Mouse (Mus musculus) T-cell, adult 2 months (primary cell): Measurements from ENCODE around the gene Gm12166.

Experiments used
- DNase-seq: peaks from one replicate; pipeline ENCODE4 v3.0.0; 2022; ENCODE audit warnings: low spot score

Gm12166 gene

DNA sequence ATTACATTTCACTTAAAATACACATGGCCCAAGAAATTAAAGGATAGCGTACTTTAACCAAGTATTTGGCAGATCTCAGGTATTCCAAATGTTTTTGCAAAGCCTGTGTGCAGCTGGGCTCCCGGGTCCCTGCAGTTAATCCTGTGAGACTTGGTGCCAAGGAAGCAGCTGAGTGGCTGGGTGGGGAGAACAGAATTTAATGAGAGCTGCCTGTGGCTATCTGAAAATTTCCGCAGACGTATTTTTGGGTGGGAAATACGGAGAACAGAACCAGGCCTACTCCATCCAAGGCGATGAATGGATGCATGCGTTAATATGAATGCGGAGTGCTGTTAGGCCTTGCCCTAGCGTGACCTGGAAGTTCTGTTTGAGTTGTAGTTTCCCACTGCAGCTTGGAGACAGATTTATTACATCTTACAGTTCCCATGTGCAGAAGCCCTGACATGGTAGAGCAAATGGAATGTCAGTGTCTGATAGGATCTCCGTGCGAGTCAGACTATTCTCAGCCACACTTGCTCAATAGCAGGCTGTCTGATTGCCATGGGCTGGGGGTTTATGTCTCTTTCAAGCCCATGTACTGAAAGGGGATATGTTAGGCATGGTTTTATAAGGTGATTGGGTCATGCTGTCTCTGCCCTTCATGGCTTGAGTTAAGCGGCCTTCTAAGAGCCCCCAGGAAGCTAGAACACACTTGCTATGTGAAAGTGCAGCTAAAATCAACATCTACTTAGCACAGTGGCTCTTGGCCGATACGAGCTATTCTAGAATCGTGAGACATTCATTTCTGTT is 21.1 kb upstream of the Gm12166 start:
- no peak for DNase-seq

DNA sequence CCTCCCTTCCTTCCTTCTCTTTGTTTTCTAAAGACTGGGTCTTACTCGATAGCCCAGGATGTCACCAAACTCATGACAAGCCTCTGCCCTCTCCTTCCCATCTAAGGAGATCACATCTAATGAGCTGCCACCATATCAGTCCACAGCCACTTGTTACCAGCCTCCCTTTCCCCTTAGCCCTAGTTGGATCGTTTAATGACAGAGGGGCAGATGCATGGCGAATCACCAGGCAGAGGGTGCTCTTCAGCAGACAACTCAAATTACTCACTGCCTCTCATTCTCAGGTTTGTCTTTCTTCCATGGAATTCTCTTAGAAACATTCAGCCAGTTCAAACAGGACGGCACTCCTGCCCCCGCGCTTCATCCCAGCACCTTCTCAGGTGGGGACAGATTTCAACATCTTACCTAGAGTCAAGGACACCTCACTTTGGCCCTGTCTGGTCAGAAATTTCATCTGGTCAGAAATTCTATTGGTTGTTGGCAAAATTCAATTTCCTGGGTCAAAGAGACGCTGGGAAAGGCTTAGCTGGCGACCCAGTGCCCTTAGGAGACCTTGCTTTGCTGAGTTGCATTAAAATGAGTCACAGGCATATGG is 20.4 kb upstream of the Gm12166 start:
- DNase-seq = no peak

DNA sequence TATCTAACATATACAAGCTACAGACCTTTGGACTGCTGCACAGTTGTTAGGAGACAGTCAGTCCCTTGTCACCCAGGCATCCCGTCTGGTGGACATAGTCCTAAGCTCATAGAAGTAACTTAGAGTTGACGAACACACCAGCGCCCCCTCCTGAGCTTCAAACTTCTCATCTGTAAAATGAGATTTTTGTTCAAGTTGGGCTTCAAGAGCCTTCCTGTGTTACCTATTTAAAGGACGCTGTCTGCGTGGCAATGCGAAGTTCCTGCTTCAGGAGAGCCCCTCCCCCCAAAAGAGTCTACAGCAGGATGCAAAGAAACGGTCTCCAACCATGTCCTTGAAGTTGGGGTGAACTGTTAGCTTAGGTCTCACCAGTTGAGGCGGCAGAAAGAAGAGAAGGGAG is 18.7 kb upstream of the Gm12166 start:
- DNase-seq = peak; percentile 55

DNA sequence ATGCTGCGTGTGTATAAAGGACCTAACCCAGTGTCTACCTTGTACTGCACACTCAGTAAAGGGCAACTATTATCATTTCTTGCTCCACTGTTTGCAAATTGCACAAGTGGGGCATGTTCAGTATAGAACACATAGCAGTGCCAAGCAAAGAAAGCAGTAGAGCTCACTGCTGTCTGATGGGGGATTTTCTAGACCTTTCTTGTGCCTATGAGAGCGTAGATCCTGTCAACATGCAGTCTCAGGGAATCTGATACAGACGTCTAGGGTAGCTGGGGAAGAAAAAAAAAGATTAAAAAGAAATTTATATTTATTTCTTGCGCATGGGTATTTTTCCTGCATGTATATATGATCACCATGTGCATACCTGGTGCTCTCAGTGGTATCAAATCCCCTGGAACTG is 18.0 kb upstream of the Gm12166 start:
- no peak for DNase-seq

DNA sequence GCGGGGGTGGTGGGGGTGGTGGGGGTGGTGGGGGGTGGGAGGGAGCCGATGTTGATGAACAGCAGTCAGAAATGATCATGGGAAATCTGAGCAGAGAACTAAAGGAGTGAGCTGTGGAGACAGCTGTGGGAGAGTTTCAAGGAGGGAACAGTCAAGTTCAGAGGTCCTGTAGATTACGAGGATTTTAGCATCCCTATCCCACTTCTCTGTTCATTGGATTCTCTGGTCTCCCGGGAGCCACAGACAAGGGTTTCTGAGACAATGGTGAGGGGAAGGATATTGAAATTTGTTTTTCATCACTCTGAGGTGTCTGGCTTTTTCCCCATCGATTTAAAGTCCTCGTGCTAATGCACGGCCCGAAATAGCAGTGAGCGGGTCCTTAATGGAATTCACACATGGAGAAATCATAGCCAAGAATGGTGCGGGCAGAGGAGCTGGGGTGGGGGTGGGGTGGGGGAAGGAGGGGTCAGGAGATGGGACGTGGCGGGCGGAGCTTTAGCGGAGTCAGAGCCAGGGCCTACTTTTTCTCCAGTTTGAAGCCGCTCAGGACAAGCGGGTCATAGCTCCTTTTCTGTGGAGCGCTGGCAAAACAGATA is 17.4 kb upstream of the Gm12166 start:
- no peak for DNase-seq

DNA sequence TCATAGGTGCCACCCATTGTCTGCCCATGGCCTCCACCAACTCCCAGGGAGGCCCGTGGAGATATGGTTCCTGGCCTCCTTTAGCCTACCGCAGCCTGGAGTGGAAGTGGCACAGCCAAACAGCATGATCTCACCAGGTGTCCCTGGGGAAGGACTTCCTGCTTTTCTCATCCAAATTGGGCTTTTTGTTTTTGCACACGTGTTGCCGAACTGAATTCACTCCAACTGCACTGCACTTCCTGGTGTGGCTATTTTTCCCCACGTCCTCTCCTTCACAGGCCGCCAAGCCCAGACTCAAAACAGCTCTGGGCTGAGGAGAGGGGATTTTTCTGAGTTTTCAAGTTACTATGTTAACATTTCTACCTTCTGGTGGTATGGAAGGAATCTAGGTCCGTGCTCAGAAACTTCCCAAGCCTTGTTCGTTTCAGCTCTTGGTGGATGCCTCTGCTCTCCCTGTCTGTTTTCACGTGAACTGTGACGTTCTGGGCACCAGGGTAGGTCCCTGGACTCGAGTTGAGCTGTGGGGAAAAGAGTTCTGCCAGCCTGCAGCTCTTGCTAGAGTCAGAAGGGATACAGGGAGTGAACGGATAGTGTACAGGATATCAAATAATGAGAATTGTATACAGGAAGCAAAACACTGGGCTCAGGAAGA is 16.8 kb upstream of the Gm12166 start:
- DNase-seq = no peak

DNA sequence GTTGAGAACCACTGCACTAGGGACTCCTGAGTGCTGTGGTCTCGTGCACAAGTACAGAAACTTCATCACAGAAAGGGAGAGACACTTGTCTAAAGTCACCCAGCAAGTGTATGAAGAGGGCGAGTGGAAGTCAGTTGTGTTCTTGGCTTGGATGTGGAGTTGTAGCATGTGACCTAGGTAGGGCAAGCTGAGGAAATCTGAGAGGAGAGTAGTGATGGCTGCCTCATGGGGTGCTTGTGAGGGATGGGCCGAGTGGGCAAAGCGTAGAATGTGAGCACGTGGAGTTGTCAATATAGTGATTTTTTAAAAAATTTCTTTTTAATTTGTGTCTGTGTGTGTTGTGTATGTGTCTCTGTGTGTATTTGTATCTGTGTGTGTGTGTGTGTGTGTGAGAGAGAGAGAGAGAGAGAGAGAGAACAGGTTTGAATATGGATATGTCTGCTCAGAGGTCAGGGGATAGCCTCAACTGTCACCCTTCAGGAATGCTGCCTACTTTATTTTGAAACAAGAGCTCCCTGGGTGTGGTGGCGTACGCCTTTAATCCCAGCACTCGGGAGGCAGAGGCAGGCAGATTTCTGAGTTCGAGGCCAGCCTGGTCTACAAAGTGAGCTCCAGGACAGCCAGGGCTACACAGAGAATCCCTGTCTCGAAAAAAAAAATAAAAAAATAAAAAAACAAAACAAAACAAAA is 15.4 kb upstream of the Gm12166 start:
- no peak for DNase-seq

DNA sequence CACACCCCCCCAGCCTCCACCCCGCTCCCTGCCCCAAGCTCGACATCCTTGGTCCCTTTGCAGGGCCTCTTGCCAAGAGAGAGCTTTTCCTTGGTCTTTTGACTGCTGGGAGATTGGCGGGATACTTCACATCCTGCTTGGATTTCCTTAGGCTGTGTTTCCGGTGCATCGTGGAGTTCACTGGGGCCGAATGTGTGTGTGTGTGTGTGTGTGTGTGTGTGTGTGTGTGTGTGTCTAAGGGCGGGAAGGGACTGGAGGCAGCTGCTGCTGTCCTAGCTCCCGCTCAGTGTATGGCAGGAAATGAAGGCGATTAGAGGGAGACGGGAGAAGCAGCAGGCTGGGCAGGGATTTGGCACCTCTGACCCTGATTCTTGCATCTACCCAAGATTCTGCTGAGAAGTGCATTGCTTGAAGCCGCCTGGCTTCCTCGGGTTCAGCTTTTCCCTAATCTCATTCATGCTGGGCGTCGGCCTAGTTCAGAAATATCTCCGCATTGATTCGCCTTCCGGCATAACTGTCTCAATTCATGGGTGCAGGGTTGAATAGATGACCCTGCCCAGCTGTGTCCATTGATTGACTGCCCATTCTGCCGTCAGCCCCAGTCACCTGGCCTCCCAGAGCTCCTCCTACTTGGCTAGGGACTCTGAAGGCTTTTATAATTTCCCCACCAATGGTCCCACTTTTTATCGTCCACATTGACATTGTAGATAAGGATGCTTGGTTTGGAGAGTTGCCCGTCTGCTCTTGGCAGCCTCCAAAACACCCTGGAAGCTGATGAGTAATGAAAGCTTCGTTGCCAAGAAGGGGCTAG is 13.3 kb upstream of the Gm12166 start:
- no peak for DNase-seq

DNA sequence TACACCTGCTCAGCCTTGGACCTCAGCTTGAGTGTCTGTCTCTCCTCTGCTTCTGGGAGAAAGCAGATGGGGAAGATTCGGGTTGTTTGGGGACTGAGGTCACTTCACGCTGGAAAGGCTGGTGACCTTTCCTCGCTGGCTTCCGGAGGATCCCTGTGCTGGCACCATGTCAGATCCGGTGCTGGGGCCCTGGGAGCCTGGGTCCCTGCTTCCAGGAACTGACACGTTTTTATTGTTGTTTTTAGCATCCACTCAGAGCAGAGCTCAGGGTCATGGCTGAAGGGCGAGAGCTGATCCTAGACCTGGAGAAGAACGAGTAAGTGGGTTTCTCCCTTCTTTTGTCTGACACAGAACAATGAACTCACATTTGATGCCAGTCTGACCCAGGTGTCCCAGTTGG is 12.6 kb upstream of the Gm12166 start:
- no peak for DNase-seq

DNA sequence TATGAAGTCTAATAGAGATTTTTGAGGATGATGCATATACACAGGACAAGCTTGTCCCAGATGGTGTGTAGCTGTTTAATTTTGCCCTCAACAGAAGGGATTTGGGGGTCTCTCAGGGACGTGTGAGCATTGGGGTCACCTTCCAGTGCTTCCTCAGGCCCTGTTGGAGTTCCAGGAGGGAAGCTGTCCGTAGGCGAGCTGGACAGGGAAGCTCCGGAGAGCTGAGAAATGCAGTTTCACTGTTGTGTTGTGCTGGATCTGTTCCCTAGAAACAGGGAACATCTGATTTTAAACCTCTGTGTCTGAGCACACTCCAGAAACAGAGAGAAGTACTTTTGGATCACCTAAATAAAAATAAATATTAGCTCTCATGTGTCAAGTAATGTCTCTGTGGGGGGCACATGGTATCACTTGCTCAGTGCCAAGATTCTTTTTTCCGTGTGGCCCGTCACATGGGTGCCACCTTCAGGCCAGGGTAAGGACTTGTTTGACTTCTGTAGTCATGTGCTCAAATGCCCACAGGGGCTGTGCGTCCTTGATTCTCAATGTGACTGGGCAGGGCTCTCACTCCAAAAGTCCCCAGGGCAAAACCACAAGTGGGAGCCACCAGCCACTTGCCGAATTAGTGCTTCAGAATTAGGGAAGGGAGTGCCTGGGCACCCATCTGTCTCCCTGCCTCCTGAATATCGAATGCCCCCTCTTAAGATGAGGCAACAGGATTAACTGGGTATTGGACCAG is 11.0 kb upstream of the Gm12166 start:
- no peak for DNase-seq

DNA sequence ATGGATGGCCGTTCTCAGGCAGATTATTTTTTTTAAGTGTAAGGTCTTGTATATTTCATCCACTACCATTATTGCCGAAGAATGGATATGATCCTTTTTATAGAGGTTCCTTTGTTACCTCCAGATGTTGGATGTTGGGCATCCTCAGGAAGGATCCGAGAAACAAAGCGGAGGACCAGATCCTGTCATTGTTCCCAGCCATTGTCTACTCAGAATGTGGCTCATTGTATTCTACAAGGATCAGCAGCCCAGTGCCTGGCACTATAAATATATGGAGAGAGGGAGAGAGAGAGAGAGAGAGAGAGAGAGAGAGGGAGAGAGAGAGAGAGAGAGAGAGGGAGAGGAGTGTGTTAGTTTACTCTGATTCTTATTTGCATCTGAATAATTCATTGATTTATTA is 10.4 kb upstream of the Gm12166 start:
- no peak for DNase-seq

DNA sequence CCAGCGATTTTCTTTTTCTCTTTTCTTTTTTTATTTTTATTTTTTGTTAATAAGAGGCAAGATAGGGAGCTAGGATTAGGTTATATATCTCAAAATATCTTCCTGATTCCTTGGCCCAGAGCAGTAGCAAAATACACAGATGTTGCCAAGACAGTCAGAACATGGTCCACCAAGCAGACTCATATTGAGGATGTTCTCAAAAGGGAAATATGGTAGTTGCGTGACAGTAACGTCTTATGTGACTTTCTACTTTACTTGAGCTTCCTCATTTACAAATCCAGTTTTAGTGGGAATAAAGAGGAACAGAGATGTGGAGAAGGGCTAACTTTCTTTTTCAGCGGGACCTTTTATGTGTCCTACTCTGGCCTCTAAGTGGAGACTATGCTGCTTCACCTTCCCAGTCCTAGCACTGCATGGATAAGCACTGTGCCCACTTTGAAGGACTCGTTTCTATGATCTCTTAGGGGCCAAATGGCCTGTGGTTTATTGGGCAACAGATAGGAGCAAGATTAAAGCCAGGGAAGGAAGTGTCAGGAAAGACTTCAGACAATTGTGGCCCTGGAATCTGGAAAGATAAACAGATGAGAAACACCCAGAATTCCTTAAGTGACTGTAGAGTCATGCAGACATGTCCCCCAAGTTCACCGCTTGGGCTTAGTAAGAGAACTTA is 9.8 kb upstream of the Gm12166 start:
- no peak for DNase-seq

DNA sequence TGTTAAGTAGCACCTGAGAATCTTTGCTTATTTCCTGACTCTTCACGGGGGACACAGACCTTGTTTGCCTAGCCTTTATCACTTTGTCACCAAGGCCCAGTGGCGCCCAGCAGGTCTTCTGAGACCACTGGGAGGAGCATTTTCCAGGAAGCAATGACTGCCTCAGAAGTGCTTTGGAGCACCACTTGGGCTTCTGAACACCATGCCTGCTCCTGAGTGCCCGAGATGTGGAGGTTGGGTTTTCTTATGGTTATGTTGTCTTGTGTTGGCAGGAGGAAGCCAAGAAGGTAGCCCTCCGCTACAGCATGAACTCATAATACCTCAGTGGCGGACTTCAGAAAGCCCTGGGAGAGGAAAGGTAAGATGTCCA is 8.5 kb upstream of the Gm12166 start:
- no peak for DNase-seq

DNA sequence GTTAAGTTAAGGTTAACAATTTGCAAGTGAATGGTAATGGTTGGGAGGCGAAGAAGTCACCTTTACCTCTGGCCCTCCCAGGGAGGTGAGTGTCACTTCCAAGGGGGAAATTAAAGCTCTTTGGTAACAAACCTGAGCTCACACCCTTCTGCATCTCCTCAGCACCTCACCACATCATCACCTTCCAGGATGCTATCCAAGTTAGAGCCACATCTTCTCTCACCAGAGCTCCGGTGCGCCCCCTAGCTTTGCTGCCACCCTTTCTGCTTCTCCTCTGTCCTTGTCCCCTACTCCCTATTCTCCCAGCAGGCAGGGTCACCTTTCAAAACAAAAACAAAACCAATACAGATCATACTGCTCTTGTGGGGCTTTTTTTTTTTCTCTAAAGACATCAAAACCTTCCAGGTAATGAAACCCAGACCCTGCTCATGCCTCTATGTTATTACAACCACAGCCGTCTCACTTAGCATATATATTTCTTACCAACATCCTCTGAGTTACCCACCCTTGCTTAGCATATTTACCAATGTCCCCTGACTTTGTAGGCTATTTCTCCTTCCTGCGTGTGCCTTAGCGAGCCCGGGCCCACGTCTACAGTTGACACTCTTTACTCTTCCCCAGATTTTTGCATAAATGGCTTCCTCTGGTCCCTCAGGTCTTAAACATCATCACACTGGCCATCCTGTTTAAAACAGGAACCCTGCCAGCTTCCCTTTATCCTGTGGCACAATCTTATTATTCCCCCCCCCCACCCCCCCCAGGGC is 7.9 kb upstream of the Gm12166 start:
- DNase-seq = no peak

DNA sequence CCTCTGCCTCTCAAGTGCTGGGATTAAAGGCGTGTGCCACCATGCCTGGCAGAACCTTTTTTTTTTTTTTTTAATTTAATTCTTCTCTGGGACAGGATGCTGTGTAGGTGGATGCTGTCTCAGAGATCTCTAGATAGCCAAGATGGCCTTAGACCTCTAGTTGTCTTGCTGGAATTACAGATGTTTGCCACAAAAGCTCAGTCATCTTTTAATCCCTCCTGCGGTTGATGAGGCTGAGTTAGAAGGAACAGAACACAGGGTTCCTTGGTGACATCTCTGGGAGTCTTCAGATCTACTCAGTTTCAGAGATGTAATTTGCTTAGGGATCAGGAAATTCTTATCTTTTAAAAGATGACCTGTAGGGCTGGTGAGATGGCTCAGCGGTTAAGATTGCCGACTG is 6.8 kb upstream of the Gm12166 start:
- no peak for DNase-seq

DNA sequence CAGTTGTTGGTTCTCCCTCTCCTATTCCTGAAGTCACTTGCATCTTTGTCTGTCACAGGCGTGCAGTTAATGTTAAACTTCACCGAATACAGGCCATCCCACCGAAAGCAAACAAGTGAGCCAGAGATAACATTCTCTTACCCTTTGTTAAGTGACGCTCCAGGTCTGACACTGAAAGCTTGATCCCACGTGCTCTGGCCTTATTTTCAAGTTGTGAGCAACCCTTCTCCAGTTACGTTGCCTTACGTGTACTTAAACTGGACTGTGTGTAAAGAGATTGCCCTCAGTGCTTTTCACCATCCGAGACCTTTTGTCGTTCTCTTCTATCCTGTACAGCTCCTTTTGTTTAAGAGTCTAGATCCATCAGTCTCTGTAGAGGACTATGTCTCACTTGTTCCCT is 5.9 kb upstream of the Gm12166 start:
- DNase-seq = no peak

DNA sequence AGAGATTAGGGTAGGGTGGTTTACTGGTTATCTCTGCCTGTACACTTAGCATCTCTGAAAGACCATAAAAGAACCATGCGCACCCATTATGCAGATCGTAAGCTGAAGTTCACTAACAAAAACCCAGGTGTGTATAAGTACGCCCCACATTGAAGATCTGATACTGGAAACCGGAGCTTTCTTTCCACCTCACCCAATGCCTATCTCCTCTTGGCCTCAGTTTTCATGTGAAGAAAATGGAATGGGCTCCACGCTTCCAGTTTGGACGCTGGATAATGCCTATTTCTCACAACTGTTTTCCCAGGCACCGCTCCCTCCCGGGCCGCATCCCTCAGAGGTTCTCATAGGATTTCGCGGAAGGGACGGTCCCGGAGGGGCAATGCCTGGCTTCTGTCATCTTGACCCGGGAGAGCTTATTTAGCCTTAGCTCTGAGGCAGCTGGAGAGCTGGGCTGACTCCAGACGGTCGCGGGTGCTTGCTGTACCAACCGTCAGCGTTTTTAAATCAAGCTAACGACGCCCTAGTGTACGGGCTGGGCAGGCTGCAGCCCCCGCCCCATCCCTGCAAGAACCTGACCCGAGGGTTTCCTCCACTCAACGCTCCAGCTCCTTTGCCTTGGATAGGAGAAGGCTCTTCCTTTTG is 4.8 kb upstream of the Gm12166 start:
- DNase-seq = no peak

DNA sequence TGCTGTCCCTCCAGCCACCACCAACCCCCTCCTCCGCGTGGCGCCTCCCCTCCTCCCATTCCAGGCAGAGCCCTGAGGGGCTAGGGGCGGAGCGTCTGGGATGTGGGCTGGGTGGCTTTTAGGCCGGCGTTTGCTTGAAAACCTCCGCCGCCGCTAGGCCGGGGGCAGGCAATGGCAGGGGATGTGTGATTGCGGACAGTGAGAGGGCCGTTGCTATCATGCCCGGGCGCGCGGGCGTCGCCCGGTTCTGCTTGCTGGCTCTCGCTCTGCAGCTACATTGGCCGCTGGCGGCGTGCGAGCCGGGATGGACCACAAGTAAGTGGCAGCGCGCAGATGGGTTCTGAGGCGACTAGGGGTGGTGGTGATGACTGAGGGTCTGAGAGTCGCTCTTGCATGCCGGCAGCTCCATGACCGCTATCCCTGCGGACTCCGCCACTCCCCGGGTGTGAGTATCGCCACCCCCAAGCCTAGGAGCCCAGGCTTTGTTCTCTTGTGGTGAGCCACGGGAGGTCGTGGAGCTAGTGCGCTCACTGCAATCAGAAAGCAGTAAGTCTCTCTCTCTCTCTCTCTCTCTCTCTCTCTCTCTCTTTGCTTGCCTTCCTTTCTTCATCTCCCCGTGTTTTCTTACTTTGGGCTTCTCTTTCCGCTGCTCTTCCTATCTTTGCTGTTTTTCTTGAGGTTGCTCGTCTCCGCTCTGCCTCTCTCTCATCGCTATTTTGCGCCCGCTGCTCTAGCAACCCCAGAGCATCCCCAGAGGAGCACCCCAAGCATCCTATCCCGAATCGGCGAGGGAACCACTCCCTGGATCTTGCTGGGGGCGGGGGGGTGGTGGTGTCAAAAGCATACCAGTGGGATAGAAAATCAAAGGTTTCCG is 4.0 kb upstream of the Gm12166 start, which contains the start of gene Adam19:
TSS of gene Adam19 (plus strand) at position 97 of the 874 bp plus-strand sequence.
- DNase-seq = peak; percentile 52
